Mouse (Mus musculus) forebrain, embryonic 14.5 days (tissue): Measurements from ENCODE around the gene Qrich1. TPM values are rescaled to one million over a fixed set of nuclear protein-coding genes. Genes with fewer than 3 reads are reported as not detected.

Source experiments
- ATAC-seq: fragments of 200-750 bp; cut with Nextera tagmentation; 2 replicates; pipeline ENCODE4 v1.8.0; 2017; ENCODE audit warnings: mild to moderate bottlenecking, moderate library complexity
- DNase-seq: peaks from one replicate; pipeline ENCODE4 v3.0.0-alpha.2; 2015; ENCODE audit warnings: low spot score
- H3K27ac ChIP-seq: fragments of 300-500 bp; sonication (generic); 2 replicates; pipeline ENCODE4 v1.5.1; 2014; ENCODE audit warnings: low read depth, mild to moderate bottlenecking, control low read depth, low read length, moderate library complexity
- H3K27me3 ChIP-seq: fragments of 300-500 bp; sonication (generic); replicated peaks from 2 replicates; pipeline ENCODE4 v1.6.1; 2014; ENCODE audit warnings: low read length, control low read depth, mixed read lengths; ENCODE audit not compliant: control insufficient read depth, insufficient read depth
- H3K36me3 ChIP-seq: fragments of 300-500 bp; sonication (generic); 2 replicates; pipeline ENCODE4 v1.6.1; 2014; ENCODE audit warnings: low read length, control low read depth; ENCODE audit not compliant: control insufficient read depth, insufficient read depth
- H3K4me1 ChIP-seq: fragments of 300-500 bp; sonication (generic); 2 replicates; pipeline ENCODE4 v1.6.1; 2014; ENCODE audit warnings: antibody characterized with exemption, low read length, control low read depth; ENCODE audit not compliant: control insufficient read depth, insufficient read depth
- H3K4me2 ChIP-seq: fragments of 300-500 bp; sonication (generic); 2 replicates; pipeline ENCODE4 v1.6.1; 2014; ENCODE audit warnings: mild to moderate bottlenecking, control low read depth, low read length
- H3K4me3 ChIP-seq: fragments of 300-500 bp; sonication (generic); 2 replicates; pipeline ENCODE4 v1.5.1; 2014; ENCODE audit warnings: low read depth, low read length, control low read depth
- H3K9ac ChIP-seq: fragments of 300-500 bp; sonication (generic); 2 replicates; pipeline ENCODE4 v1.6.1; 2014; ENCODE audit warnings: mild to moderate bottlenecking, low read length, control low read depth, moderate library complexity
- H3K9me3 ChIP-seq: fragments of 300-500 bp; sonication (generic); replicated peaks from 2 replicates; pipeline ENCODE4 v1.6.1; 2016; ENCODE audit warnings: low read length, control low read depth, mixed read lengths; ENCODE audit not compliant: control insufficient read depth
- WGBS: fragments of 180-500 bp; shearing (Covaris S2); extraction: QIAGEN DNeasy Blood & Tissue Kit; methylation state at CpG from one replicate; pipeline ENCODE4 v1.1.7; 2014; 5-methylcytosine and 5-hydroxymethylcytosine counted together
- polyA plus RNA-seq: library from polyadenylated mRNA; unstranded; fragments of >200 nt; fragmentation: Nextera tagmentation; extraction: Ambion mirVana; gene quantifications from 2 replicates; pipeline ENCODE4 v1.2.1, GENCODE M21; 2014

Qrich1 gene
- polyA plus RNA-seq, result 143 and 160 TPM in 2 replicates

DNA sequence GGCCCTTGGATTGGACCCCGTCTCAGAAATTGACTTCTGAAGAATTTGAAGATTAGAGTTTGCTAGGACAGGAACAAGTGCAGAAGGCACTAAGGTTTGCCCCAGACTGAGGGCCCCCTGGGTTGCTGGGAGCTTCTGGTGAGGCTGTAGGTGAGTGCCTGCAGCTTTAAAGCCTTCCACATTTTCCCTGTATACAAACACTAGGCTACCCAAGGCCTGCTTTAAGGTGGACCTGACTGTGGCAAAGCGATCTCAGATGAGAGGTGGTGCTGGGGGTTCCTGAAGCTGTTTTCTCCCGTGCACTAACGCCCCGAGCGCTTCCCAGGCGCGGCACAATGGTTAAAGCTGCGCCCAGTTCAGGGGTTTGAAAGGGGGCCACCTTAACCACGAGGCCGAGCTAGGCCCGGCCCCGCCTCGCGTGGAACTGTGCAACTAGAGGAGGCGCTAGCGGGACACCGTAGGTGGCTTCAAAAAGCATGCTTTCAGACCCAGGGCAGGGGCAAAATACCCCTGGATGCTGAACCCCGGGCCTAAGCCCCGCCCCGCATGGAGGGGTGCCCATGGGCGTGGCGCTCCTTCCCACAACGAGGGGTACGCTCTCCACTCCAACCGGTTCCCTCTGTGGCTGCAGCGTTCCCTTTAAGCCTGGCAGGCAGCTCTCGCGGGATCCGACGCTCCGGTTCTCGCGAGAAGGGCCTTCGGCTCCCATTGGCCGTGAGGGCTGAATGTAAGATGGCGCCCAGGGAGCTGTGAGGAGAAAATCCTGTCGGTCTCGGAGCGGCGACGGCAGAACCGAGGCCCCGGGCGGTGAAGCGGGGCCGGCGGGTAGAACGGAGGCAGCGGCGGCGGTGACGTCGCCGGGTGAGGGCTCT, at the start of gene Qrich1:
Gene Qrich1, plus strand, starts transcription at position 427 of the 872 bp plus-strand sequence.
- Histone ChIP-seq H3K4me1 (peaks cover 14% of the 10 kb centered on the region), H3K4me3 (peak within 1 kb of the TSS; percentile 91), H3K4me2 (peak within 1 kb of the TSS; percentile 67), H3K9me3 (no peaks in the 10 kb centered on the region), H3K36me3 (peaks cover 47% of the 10 kb centered on the region), H3K9ac (peak within 1 kb of the TSS; percentile 94), H3K27me3 (no peaks in the 10 kb centered on the region), H3K27ac (peak within 1 kb of the TSS; percentile 100)
- WGBS, result 2% methylated on average over 49 of the region's 55 CpGs
- DNase-seq, result peak; percentile 100
- ATAC-seq, result peak; percentile 97

DNA sequence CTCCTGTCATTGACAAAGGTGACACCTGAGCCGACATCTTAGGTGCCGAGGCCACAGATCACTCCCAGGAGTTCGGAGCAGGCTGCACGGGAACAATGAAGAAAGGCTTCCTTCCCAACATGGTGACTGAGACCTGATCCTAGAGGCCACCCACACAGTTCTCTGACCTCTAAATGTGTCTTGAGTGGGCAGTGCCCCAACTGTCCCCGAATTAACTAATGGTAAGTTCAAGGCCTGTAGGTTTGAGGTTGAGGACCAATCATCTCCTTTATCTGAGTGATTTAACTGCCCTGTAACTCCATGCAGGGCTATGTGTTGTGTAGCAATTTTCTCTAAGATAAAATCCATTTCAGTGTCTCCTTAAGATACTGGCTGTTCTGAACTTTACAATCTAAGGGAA, 47.2 kb upstream of the Qrich1 start:
- WGBS, result 88% methylated on average over 5 of the region's 5 CpGs
- H3K27ac ChIP-seq, result no peak overlapping the region
- ATAC-seq (no peak), DNase-seq (no peak)
- H3K36me3 ChIP-seq, result peaks cover 20% of the 10 kb centered on the region
- H3K27me3 ChIP-seq, result no peaks in the 10 kb centered on the region
- no peak overlapping the region for H3K9ac ChIP-seq
- H3K4me1 ChIP-seq, result no peaks in the 10 kb centered on the region
- no peak overlapping the region for H3K4me2 ChIP-seq
- H3K9me3 ChIP-seq, result no peaks in the 10 kb centered on the region
- no peak overlapping the region for H3K4me3 ChIP-seq

DNA sequence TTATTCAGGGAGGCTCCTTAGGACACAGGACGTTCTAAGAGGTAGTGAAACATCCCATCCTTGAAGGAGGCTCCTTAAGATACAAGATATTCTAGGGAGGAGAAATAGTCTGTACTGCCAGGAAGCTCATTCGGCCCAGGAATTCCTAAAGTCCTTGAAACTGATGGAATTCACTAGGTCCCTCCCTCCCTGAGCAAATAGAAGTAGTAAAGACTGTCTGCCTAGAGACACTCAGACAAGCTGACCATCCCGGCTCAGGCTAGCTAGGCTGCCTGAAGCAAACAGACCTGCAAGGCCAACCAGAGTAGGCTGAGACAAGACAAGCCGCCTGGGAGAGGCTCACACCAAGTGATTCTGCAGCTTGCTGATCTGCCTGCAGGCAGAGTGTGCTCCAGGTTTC, 46.8 kb upstream of the Qrich1 start:
- no peaks in the 10 kb centered on the region for H3K4me1 ChIP-seq
- WGBS, result 79% methylated on average over 4 of the region's 4 CpGs
- no peak overlapping the region for H3K27ac ChIP-seq
- H3K4me3 ChIP-seq, result no peak overlapping the region
- no peak for ATAC-seq
- DNase-seq, result no peak
- H3K9me3 ChIP-seq, result no peaks in the 10 kb centered on the region
- no peak overlapping the region for H3K4me2 ChIP-seq
- no peak overlapping the region for H3K9ac ChIP-seq
- no peaks in the 10 kb centered on the region for H3K27me3 ChIP-seq
- peaks cover 17% of the 10 kb centered on the region for H3K36me3 ChIP-seq

DNA sequence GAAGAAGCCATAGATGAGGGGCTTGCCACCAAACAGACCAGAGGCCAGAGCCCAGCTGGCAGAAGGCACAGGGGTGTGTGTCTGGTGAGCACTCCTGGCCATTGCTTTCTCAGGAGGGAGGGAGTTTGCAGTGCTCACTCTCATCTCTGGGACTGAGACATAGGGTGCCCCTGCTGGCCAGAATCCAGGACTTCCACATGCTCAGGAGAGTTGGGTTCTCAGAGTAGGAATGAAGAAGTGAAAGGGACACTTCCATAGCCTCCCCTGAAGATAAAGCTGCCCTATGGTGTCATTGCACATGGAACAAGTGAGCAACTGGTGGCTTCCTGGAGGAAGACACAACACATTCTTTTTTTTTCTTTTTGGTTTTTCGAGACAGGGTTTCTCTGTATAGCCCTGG, 42.1 kb upstream of the Qrich1 start:
- WGBS, result 70% methylated on average over 1 of the region's 1 CpGs
- ATAC-seq (no peak), DNase-seq (no peak)
- Histone ChIP-seq H3K4me2 (no peak overlapping the region), H3K36me3 (no peaks in the 10 kb centered on the region), H3K4me1 (peaks cover 6% of the 10 kb centered on the region), H3K4me3 (no peak overlapping the region), H3K27me3 (no peaks in the 10 kb centered on the region), H3K9me3 (no peaks in the 10 kb centered on the region), H3K27ac (no peak overlapping the region), H3K9ac (no peak overlapping the region)

DNA sequence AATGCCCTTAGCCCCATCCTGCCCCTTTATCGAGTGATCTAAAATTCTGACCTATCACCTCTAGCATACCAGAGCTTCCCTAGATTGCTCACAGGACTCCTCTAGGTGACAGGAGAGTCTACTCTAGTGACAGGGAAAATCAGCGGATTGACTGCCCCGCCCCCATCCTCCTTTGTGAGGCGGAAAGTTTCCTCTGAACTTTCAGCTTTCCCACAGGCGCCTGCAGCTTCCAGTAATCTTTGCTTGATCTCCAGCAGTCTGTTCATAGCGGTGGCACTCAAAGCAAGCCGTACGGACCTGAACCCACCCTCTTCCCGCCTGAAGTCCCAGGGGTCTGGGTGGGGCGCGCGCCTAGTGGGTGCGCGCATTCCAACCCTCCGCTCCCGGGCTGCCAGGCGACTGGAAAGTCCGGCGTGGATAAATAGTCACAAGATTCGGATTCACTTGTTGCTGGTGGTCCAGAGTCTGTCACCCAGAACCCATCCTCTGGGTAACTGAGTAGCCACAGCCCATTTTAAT, 37.9 kb upstream of the Qrich1 start:
- DNase-seq, result peak; percentile 78
- Histone ChIP-seq H3K4me2 (peak overlapping the region; percentile 55), H3K9me3 (no peaks in the 10 kb centered on the region), H3K27me3 (no peaks in the 10 kb centered on the region), H3K4me1 (peaks cover 6% of the 10 kb centered on the region), H3K36me3 (peaks cover 6% of the 10 kb centered on the region; the same call in 1 of the 2 replicates), H3K4me3 (peak overlapping the region; percentile 35), H3K27ac (peak overlapping the region; percentile 50; the same call in 1 of the 2 replicates), H3K9ac (peak overlapping the region; percentile 54)
- under 1% methylated on average over 20 of the region's 20 CpGs for whole genome bisulfite sequencing
- peak; percentile 58 for ATAC-seq

DNA sequence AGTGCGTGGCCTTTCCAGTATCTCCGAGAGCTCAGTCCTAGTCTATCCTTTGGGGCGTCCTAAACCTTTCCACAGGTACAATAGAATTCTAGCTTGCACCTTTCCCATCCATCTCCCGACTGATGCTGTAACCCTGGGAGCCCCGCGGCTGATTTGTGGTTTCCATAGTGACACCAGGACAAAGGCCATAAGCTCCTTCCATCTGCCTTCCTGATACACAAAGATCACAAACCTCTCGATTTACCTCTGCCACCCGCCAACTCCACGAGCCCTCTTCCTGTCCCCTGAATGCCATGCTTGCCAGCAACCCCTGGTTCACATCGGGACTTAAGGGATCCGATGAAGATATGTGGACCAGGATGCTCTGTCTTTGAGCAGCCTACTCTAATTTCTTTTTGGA, 37.4 kb upstream of the Qrich1 start:
- DNase-seq (peak; percentile 19), ATAC-seq (peak; percentile 26)
- peak overlapping the region; percentile 35; the same call in 1 of the 2 replicates for H3K9ac ChIP-seq

DNA sequence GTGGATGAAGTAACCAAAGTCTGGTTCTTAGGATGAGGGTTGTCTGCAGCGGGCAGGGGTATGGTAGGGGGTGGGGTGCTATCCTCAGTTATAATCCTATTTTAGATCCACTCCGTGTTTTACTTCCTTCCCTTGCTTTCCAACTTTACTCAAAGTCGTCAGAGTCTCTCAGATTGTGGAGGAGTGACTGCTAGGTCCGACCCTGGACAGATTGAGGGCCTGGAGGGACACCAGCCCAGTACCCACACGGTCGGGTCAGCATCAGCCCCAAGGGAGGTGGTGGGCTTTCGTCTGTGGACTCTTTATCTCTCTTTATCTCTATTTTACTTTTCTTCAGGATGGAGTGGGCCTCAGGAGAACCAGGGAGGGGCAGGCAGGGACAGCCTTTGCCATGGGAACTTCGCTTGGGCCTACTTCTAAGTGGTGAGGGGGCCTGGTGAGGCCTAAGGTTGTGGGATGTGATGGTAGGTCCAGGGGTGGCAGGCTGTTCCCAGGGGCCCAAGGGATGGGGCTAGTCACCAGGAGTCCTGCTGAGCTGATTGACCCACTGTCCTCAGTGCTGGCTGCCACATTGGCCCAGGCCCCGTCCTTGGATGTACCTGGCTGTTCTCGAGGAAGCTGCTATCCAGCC, 36.8 kb upstream of the Qrich1 start, which contains the start of gene Lamb2:
Gene Lamb2, plus strand, starts transcription at position 16 of the 631 bp plus-strand sequence.
- DNase-seq, result peak; percentile 82
- ATAC-seq, result peak; percentile 53

More for the DNA sequence above, 37.4 kb upstream of the Qrich1 start:
- H3K27me3 ChIP-seq, result no peaks in the 10 kb centered on the region
- WGBS, result 32% methylated on average over 11 of the region's 11 CpGs
- no peaks in the 10 kb centered on the region for H3K9me3 ChIP-seq
- H3K36me3 ChIP-seq, result peaks cover 6% of the 10 kb centered on the region; the same call in 1 of the 2 replicates
- H3K27ac ChIP-seq, result peak overlapping the region; percentile 33; the same call in 1 of the 2 replicates
- peak overlapping the region; percentile 55 for H3K4me2 ChIP-seq
- peak overlapping the region; percentile 35; the same call in 1 of the 2 replicates for H3K4me3 ChIP-seq
- H3K4me1 ChIP-seq, result peaks cover 6% of the 10 kb centered on the region

DNA sequence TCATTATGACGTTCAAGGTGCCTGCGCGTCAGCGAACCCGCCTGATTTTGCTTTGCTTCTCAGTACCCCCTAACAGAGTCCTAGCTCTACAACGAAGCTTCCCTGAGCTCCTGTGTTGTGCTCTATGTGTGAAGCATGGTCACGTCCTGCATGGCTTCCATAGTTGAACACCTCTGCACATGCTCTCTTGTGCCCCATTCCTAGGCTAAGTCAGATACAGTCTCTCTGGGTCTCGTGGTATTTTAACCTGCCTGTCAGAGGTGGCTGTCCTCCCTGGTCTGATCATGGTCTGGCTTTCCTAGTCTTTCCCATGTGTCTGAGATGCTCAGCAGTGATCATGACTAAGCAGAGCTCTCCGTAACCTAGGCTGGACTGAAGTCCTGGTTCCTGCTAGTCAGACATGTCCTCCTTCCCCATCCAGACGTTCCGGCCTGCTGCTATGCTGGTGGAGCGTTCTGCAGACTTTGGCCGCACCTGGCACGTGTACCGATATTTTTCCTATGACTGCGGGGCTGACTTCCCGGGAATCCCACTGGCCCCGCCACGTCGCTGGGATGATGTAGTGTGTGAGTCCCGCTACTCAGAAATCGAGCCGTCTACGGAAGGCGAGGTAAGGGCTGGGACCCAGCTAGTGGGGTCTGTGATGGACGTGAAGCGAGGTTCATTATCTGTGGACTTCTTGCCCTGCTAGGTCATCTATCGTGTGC, 35.6 kb upstream of the Qrich1 start:
- ATAC-seq (no peak), DNase-seq (no peak)
- Histone ChIP-seq H3K9ac (no peak overlapping the region), H3K36me3 (peaks cover 9% of the 10 kb centered on the region; the same call in 1 of the 2 replicates), H3K9me3 (no peaks in the 10 kb centered on the region), H3K27ac (no peak overlapping the region), H3K4me1 (peaks cover 6% of the 10 kb centered on the region), H3K4me3 (no peak overlapping the region), H3K27me3 (no peaks in the 10 kb centered on the region), H3K4me2 (no peak overlapping the region)
- 94% methylated on average over 28 of the region's 28 CpGs for WGBS

More for the DNA sequence above, 36.8 kb upstream of the Qrich1 start, which contains the start of gene Lamb2:
- Histone ChIP-seq H3K27me3 (no peaks in the 10 kb centered on the region), H3K9ac (peak within 1 kb of the TSS; percentile 59), H3K36me3 (peaks cover 6% of the 10 kb centered on the region; the same call in 1 of the 2 replicates), H3K4me2 (peak within 1 kb of the TSS; percentile 55), H3K4me1 (peaks cover 6% of the 10 kb centered on the region), H3K27ac (peak within 1 kb of the TSS; percentile 50; the same call in 1 of the 2 replicates), H3K4me3 (peak within 1 kb of the TSS; percentile 35), H3K9me3 (no peaks in the 10 kb centered on the region)
- 6% methylated on average over 10 of the region's 10 CpGs for WGBS
